ENCODE assay signal across 18 mouse cellular contexts in genomic region chr12:77647841-77648240, GRCm38 (mm10).
"Had no signal": no experiment of that assay in that cellular context is flagged by ENCODE, and none has a peak within 500 bp of the region (broad histone marks: within the 10 kb centered on the region; RNA-seq: fewer than 3 reads in every experiment).

No protein-coding gene starts in this region.

- DNase-seq: lung, adult 2 months; lung, postnatal 14 days; lung, postnatal 36 days; retina, postnatal 1 day; right cerebral cortex, adult 18-20 months; right cerebral cortex, postnatal 25 days; right cerebral cortex, postnatal 4 days; spleen, adult 18-20 months; thymus, adult 18-20 months; thymus, postnatal 14 days; thymus, postnatal 36 days had no signal

- H3K4me1 ChIP-seq: lung, embryonic 15.5 days; megakaryocyte, embryonic 14.5 days had no signal

- H3K27me3 ChIP-seq: lung, embryonic 15.5 days; midbrain, embryonic 15.5 days; neural tube, embryonic 13.5 days; neural tube, embryonic 15.5 days had no signal

- H3K9me3 ChIP-seq: lung, embryonic 15.5 days; megakaryocyte, embryonic 14.5 days; midbrain, embryonic 13.5 days; midbrain, embryonic 15.5 days; neural tube, embryonic 13.5 days; neural tube, embryonic 15.5 days had no signal

- H3K36me3 ChIP-seq: lung, embryonic 15.5 days; midbrain, embryonic 13.5 days; midbrain, embryonic 15.5 days; neural tube, embryonic 13.5 days; neural tube, embryonic 15.5 days had no signal

- H3K4me3 ChIP-seq: lung, embryonic 15.5 days; megakaryocyte, embryonic 14.5 days; midbrain, embryonic 13.5 days; midbrain, embryonic 15.5 days; neural tube, embryonic 13.5 days; neural tube, embryonic 15.5 days had no signal

- H3K27ac ChIP-seq: lung, embryonic 15.5 days; macrophage; midbrain, embryonic 13.5 days; midbrain, embryonic 15.5 days; neural tube, embryonic 13.5 days; neural tube, embryonic 15.5 days had no signal
